Mouse (Mus musculus) CH12.LX (cell line): ENCODE results near the gene Pex19. TPM values are rescaled to one million over a fixed set of nuclear protein-coding genes. Genes with fewer than 3 reads are reported as not detected.

Experiments
- DNase-seq: peaks from one replicate; pipeline ENCODE4 v3.0.0-alpha.2; 2013; ENCODE audit errors: extremely low read depth
- H3K27ac ChIP-seq: 2 replicates; pipeline ENCODE4 v1.5.1; 2012; ENCODE audit warnings: low read depth, mild to moderate bottlenecking, control low read depth, moderate library complexity; ENCODE audit not compliant: insufficient read depth
- H3K27me3 ChIP-seq: replicated peaks from 2 replicates; pipeline ENCODE3; 2012; ENCODE audit warnings: inconsistent platforms
- H3K36me3 ChIP-seq, 2 experiments: replicated peaks in 1 of 2; 2 replicates each; pipeline versions ENCODE3 to v1.6.1; 2012; ENCODE audit warnings: inconsistent platforms in 1 of 2, low read length in 1 of 2, mild to moderate bottlenecking in 1 of 2, mixed read lengths in 1 of 2, moderate library complexity in 1 of 2; ENCODE audit not compliant: control insufficient read depth in 1 of 2, insufficient read depth in 1 of 2
- H3K4me1 ChIP-seq, 2 experiments: 2 replicates each; pipeline ENCODE4 v1.6.1; 2012; ENCODE audit warnings: inconsistent platforms in 1 of 2, moderate library complexity in 1 of 2; ENCODE audit not compliant: insufficient read depth in 2 of 2, control insufficient read depth in 1 of 2
- H3K4me2 ChIP-seq: 2 replicates; pipeline ENCODE4 v1.6.1; 2012; ENCODE audit warnings: low read depth, mild to moderate bottlenecking, control low read depth; ENCODE audit not compliant: poor library complexity, insufficient read depth, severe bottlenecking
- H3K4me3 ChIP-seq, 3 experiments: fragments of 150-350 bp in 1 of 3; sonication (generic) in 1 of 3; replicated peaks in 1 of 3; 2 replicates each; pipeline versions ENCODE3 to v1.5.1; 2011 to 2012; ENCODE audit warnings: low read depth in 2 of 3, low read length in 2 of 3, mild to moderate bottlenecking in 2 of 3, moderate library complexity in 2 of 3, control low read depth in 1 of 3, improper control_type of control experiment in 1 of 3, inconsistent platforms in 1 of 3, mixed read lengths in 1 of 3; ENCODE audit not compliant: poor library complexity in 1 of 3
- H3K79me2 ChIP-seq: replicated peaks from 2 replicates; pipeline ENCODE4 v1.6.1; 2012; ENCODE audit warnings: mild to moderate bottlenecking, moderate library complexity; ENCODE audit not compliant: control insufficient read depth, poor library complexity, insufficient read depth, severe bottlenecking; ENCODE audit errors: extremely low read depth
- H3K9ac ChIP-seq: 2 replicates; pipeline ENCODE4 v1.6.1; 2012; ENCODE audit warnings: low read depth, mild to moderate bottlenecking, control low read depth, moderate library complexity; ENCODE audit not compliant: insufficient read depth
- H3K9me3 ChIP-seq: replicated peaks from 2 replicates; pipeline ENCODE3; 2012; ENCODE audit warnings: low read length, inconsistent platforms, mixed read lengths
- BHLHE40 ChIP-seq: IDR thresholded peaks from 2 replicates; pipeline ENCODE4 v1.6.1; 2011; ENCODE audit warnings: mild to moderate bottlenecking, low read depth, low read length, improper control_type of control experiment
- CTCF ChIP-seq, 2 experiments: IDR thresholded peaks in 1 of 2; conservative IDR thresholded peaks in 1 of 2; 2 replicates each; pipeline ENCODE4 v1.5.1; 2011 to 2012; ENCODE audit warnings: low read depth in 2 of 2, low read length in 2 of 2, improper control_type of control experiment in 1 of 2, inconsistent platforms in 1 of 2, mild to moderate bottlenecking in 1 of 2, moderate library complexity in 1 of 2
- E2F4 ChIP-seq: IDR thresholded peaks from 2 replicates; pipeline ENCODE4 v1.6.1; 2011; ENCODE audit warnings: low read depth, low read length, improper control_type of control experiment; ENCODE audit not compliant: insufficient replicate concordance
- ELF1 ChIP-seq: IDR thresholded peaks from 2 replicates; pipeline ENCODE4 v1.6.1; 2014; ENCODE audit warnings: low read depth, mild to moderate bottlenecking, inconsistent platforms, low read length, improper control_type of control experiment
- IRF4 ChIP-seq: IDR thresholded peaks from 2 replicates; pipeline ENCODE4 v1.6.1; 2014; ENCODE audit warnings: low read depth, mild to moderate bottlenecking, inconsistent platforms, low read length, improper control_type of control experiment
- JUN ChIP-seq: IDR thresholded peaks from 2 replicates; pipeline ENCODE4 v1.6.1; 2011; ENCODE audit warnings: low read depth, mild to moderate bottlenecking, low read length, improper control_type of control experiment, moderate library complexity; ENCODE audit not compliant: insufficient read depth
- JUND ChIP-seq: conservative IDR thresholded peaks from 2 replicates; pipeline ENCODE4 v1.6.1; 2011; ENCODE audit warnings: low read depth, low read length, improper control_type of control experiment
- KAT2A ChIP-seq: IDR thresholded peaks from 2 replicates; pipeline ENCODE4 v1.6.1; 2012; ENCODE audit warnings: low read length, improper control_type of control experiment, inconsistent platforms; ENCODE audit not compliant: insufficient replicate concordance
- MAX ChIP-seq: IDR thresholded peaks from 2 replicates; pipeline ENCODE4 v1.6.1; 2011; ENCODE audit warnings: low read length, improper control_type of control experiment
- MAZ ChIP-seq: IDR thresholded peaks from 2 replicates; pipeline ENCODE4 v1.6.1; 2012; ENCODE audit warnings: low read depth, mild to moderate bottlenecking, inconsistent platforms, low read length, improper control_type of control experiment, moderate library complexity
- MXI1 ChIP-seq: IDR thresholded peaks from 2 replicates; pipeline ENCODE4 v1.6.1; 2011; ENCODE audit warnings: mild to moderate bottlenecking, low read depth, low read length, improper control_type of control experiment
- NELFE ChIP-seq: IDR thresholded peaks from 2 replicates; pipeline ENCODE4 v1.6.1; 2011; ENCODE audit warnings: low read depth, low read length, improper control_type of control experiment
- NRF1 ChIP-seq: IDR thresholded peaks from 2 replicates; pipeline ENCODE4 v1.6.1; 2014; ENCODE audit warnings: low read depth, mild to moderate bottlenecking, inconsistent platforms, low read length, improper control_type of control experiment, moderate library complexity
- SIN3A ChIP-seq: IDR thresholded peaks from 2 replicates; pipeline ENCODE4 v1.6.1; 2012; ENCODE audit warnings: low read length, improper control_type of control experiment, inconsistent platforms
- SMC3 ChIP-seq: IDR thresholded peaks from 2 replicates; pipeline ENCODE4 v1.6.1; 2011; ENCODE audit warnings: low read depth, low read length, improper control_type of control experiment
- ZKSCAN1 ChIP-seq: IDR thresholded peaks from 2 replicates; pipeline ENCODE4 v1.6.1; 2012; ENCODE audit warnings: low read depth, inconsistent platforms, low read length, improper control_type of control experiment, borderline replicate concordance
- ZMIZ1 ChIP-seq: IDR thresholded peaks from 2 replicates; pipeline ENCODE4 v1.6.1; 2012; ENCODE audit warnings: low read depth, mild to moderate bottlenecking, inconsistent platforms, low read length, improper control_type of control experiment
- ZNF384 ChIP-seq: IDR thresholded peaks from 2 replicates; pipeline ENCODE4 v1.6.1; 2012; ENCODE audit warnings: low read depth, low read length, improper control_type of control experiment, inconsistent platforms
- dilution Hi-C: fragments of 300-500 bp; cut with MboI; formaldehyde crosslinking; loops from 2 replicates; pipeline ENCODE4 v1.14.3; 2020; ENCODE audit warnings: low sequenced_read_pairs; ENCODE audit not compliant: extremely low pct_unique_long_range_greater_than_20kb, extremely low pct_ligation_motif_present
- in situ Hi-C: fragments of 300-500 bp; cut with MboI; formaldehyde crosslinking; loops from 3 replicates; pipeline ENCODE4 v1.14.3; 2019; ENCODE audit warnings: low sequenced_read_pairs, low pct_ligation_motif_present, low pct_unique_long_range_greater_than_20kb, mixed read lengths
- polyA plus RNA-seq: library from polyadenylated mRNA; unstranded; fragments of >175 nt; gene quantifications from 2 replicates; pipeline ENCODE4 v1.2.1, GENCODE M21; 2012; ENCODE audit warnings: low read depth; ENCODE audit not compliant: insufficient read length
- total RNA-seq, 2 experiments: library from RNA; depleted of rRNA; stranded (reverse); fragments of 300-350 nt in 1 of 2; fragments of >200 nt in 1 of 2; gene quantifications; 2 replicates each; pipeline ENCODE4 v1.2.3; 2012 to 2014

Gene Pex19
- total and polyA plus RNA-seq, 3 experiments: 43.5 to 58.2 (median 53.6) TPM

- no peak overlapping the region for H3K9ac ChIP-seq
- dilution Hi-C loops (no loop called here), in situ Hi-C loops (no loop called here)
- H3K4me1 ChIP-seq: peaks cover 3 to 18% of the 10 kb centered on the region in 2 experiments
- H3K4me2 ChIP-seq: no peak overlapping the region
- no peak for DNase-seq
- H3K27ac ChIP-seq: no peak overlapping the region
- H3K36me3 ChIP-seq: peaks cover 47 to 59% of the 10 kb centered on the region in 2 experiments
- peaks cover 8% of the 10 kb centered on the region for H3K79me2 ChIP-seq
- H3K27me3 ChIP-seq: no peaks in the 10 kb centered on the region
- H3K9me3 ChIP-seq: no peaks in the 10 kb centered on the region
- TF ChIP-seq E2F4 (no peak), NRF1 (no peak), IRF4 (no peak), CTCF (conservative IDR thresholded peaks at IDR 0.05 in 1 of 2, IDR thresholded peaks at IDR 0.05 in 1 of 2; ENCODE audit: low read depth in 2 of 2, low read length in 2 of 2) (no peak), ELF1 (no peak), SIN3A (no peak), MAZ (no peak), ZKSCAN1 (no peak), JUND (no peak), NELFE (no peak), JUN (no peak), ZMIZ1 (no peak)
- no peak overlapping the region for H3K4me3 ChIP-seq
Measured at GRCm38 (mm10) chr1:172129780-172130179, 3.2 kb downstream of the Pex19 start.

- Histone ChIP-seq H3K4me3 (no peak overlapping the region), H3K4me1 (peaks cover 3 to 12% of the 10 kb centered on the region in 2 experiments), H3K36me3 (peaks cover 49 to 73% of the 10 kb centered on the region in 2 experiments), H3K79me2 (peaks cover 5% of the 10 kb centered on the region), H3K4me2 (no peak overlapping the region), H3K27ac (no peak overlapping the region), H3K9me3 (no peaks in the 10 kb centered on the region), H3K9ac (no peak overlapping the region), H3K27me3 (no peaks in the 10 kb centered on the region)
- dilution Hi-C loops: no loop called here
- DNase-seq: no peak
- in situ Hi-C loops: no loop called here
- TF ChIP-seq NELFE (no peak), NRF1 (no peak), JUND (no peak), KAT2A (no peak), IRF4 (no peak), BHLHE40 (no peak), SMC3 (no peak), MXI1 (no peak), ZNF384 (no peak), CTCF (conservative IDR thresholded peaks at IDR 0.05 in 1 of 2, IDR thresholded peaks at IDR 0.05 in 1 of 2; ENCODE audit: low read depth in 2 of 2, low read length in 2 of 2) (no peak), MAX (no peak)
Measured at GRCm38 (mm10) chr1:172132319-172132718, 5.8 kb downstream of the Pex19 start.
